Mouse (Mus musculus) left cerebral cortex, adult 9 months (tissue): ENCODE measurements around the gene Amhr2.
A peak's percentile ranks its signal among the peaks of the same experiment; 100 is the strongest.

Experiments used
- DNase-seq, 2 experiments: peaks; one replicate each; pipeline ENCODE4 v3.0.0; 2022; ENCODE audit warnings: low spot score in 2 of 2

Amhr2 gene

GRCm38 (mm10) chr15:102445146-102445545 lies at the start of gene Amhr2:
TSS of gene Amhr2 (plus strand) at chr15:102445367.
- no peak for DNase-seq

GRCm38 (mm10) chr15:102398629-102399028 lies 46.5 kb upstream of the Amhr2 start:
- no peak for DNase-seq

DNA sequence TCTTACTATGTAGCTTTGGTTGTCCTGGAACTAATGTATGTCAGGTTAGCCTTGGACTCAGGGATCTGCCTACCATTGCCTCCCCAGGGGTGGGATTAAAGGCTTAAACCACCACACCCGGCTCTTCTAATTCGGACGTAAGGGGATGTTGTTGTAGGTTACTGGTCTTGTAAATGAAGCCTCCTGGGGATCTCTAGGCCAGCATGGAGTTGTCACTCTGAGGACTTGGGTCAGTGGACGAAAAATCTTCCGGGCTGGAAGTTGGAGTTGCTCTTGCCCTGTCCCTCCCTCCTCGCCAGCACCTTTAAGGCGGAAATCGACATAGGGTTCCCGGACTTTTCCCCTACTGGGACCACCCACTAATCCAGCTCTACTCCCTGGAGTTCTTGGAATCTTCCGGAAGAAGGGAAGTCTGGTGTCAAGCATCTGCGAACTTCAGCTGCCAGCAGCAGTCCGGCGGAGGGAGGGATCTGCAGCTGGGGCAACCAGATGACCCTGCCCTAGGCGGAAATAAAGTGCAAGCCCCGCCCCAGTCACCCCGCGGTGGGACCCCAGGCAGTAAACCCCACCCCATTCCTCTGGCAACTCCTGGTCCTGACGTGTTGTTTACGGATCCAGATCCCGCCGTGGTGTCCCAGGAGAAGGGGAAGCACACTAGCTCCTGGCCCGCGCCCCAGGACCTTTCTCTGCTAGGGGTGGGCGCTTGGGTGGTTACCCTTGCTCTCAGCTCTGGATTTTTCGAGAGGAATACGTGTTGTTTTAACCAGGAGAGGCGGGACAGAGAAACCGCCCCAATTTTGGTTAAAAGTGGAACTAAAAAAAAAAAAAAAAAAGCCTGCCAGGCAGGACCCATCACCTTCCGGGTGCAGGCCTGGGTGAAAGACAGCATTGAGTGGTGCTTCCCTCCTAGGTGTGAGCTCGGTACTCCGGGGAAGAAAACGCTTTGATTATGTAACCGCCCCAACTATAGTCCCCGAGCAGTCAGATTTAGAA lies 45.6 kb upstream of the Amhr2 start:
- DNase-seq = peak; percentile 46 to 64

DNA sequence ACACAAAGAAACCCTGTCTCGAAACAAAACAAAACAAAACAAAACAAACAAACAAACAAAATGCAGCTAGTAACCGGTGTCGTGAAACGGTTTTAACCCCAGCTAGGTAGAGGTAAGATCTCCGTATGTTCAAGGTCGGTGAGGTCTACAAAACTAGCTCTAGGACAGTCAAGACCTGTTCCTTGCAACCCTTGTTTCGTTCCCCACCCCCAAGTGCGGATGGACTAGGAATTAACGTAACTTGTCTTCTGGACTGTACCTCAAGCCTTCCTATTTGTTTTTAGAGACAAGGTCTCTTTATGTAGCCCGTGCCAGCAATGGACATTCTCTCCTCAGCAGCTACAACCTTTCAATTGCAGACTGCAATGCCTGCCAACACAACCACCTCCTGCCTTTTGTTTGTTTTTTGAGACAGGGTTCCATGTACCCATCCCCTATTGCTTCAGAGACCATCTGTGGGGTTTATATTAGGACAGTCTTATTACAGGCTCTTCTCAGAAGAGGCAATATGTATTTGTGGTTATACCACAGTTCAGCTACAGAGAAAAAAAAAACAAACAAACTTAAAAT lies 44.6 kb upstream of the Amhr2 start:
- DNase-seq = no peak

DNA sequence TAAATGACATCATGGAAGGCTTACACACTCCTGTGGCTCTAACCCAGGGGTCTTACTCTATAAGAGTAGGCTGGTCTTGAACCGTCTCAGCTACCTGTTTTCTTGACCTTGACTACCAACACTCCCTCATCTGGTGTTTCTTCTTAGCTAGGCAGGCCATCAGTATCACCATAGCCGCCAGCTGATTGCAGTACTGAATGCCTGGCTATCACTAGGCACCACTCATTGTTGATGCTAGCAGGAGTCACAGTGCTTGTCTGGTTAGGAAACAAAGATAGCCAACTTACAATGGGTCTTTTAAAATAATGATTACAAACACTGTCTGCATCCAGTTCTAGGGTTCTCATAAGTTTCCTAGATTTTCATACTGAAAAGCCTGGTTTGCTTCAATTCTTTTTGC lies 43.9 kb upstream of the Amhr2 start:
- DNase-seq = no peak

GRCm38 (mm10) chr15:102402210-102402609 lies 43.0 kb upstream of the Amhr2 start:
- DNase-seq = no peak

DNA sequence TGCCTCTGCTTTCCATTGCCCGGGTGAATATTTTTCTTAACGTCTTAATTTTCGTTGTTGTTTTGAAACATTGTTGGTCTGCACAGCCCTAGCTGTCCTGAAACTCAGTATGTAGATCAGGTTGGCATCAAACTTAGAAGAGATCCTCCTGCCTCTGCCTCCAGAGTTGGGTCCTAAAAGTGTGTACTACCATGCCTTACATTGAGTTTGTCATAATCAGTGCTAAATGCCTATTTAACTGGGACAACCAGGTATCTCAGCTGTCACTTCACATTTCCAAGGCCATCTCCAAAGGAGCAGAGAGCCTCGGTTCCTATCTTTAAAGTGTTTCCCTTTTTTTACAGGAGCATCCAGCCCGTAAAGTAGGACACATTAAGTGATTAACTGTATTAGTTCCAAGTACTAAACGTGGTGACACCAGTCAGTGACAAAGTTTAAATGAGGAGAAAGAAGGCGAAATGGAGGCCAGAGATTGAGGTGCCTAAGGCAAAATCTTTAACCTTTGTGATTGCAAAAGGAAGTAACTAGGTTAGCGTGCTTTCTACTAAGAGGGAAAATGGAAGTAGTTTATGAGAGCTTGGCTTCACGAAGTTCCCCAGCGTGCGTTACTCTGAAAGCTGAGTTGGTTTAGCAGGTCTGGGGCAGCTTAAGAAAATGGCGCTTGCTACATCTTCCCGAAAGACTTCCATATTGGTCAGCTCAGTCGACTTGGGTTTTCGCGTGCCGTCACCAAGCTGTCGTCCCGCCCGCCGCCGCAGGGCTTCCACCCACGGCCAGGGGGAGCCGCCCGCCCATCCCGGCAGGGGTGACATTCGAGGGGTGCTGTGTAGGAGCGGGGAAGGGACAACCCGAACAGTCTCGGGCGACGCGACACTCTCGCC lies 40.3 kb upstream of the Amhr2 start:
- DNase-seq = no peak

DNA sequence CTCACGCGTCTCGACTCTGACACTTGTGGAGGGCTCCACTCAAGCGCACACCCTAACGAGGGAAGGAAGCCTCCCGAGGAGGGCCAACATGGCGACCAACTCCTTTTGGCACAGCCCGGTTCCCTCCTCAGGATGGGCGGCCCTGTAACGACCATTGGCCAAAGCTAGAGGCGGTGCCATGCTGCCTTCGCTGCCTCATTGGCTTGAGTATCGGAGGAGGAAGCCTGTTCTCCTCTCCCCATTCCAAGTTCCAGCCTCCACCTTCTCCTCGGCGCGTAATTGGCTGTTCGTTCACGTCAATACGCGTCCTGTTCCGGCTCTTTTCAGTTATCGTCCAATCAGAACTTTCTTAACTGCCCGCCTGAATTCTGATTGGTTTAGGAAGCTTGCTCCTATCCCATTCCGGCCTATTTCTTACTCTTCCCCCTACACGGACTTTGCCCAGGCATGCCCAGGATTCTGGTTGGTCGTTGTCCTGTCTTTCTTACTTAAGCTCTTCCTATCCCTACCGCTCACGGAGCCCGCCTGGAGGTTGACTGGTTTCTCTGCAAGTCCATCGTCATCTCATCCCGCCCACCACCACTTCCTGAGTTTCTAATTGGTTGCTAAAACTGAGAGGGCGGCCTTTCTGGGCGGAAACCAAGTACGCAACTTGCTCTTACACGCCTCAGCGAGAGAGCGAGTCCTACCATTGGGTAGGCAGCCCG lies 39.5 kb upstream of the Amhr2 start, which contains the start of gene Sp1:
Gene Sp1 (plus strand): TSS at position 655 of the 707 bp plus-strand sequence.
- DNase-seq = peak; percentile 100

- DNase-seq = peak in 1 of 2 experiments; percentile 47
Observed at GRCm38 (mm10) chr15:102406196-102406911, 38.8 kb upstream of the Amhr2 start.

- no peak for DNase-seq
Observed at GRCm38 (mm10) chr15:102406912-102407580, 38.1 kb upstream of the Amhr2 start.

GRCm38 (mm10) chr15:102407681-102408557 lies 37.2 kb upstream of the Amhr2 start:
- DNase-seq = no peak

DNA sequence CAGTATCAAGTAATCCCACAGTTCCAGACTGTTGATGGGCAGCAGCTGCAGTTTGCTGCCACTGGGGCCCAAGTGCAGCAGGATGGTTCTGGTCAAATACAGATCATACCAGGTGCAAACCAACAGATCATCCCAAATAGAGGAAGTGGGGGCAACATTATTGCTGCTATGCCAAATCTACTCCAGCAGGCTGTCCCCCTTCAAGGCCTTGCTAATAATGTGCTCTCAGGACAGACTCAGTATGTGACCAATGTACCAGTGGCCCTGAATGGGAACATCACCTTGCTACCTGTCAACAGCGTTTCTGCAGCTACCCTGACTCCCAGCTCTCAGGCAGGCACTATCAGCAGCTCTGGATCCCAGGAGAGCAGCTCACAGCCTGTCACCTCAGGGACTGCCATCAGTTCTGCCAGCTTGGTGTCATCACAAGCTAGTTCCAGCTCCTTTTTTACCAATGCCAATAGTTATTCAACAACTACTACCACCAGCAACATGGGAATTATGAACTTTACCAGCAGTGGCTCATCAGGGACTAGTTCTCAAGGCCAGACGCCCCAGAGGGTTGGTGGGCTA lies 36.5 kb upstream of the Amhr2 start:
- DNase-seq = no peak

GRCm38 (mm10) chr15:102409286-102409685 lies 35.9 kb upstream of the Amhr2 start:
- DNase-seq = no peak

DNA sequence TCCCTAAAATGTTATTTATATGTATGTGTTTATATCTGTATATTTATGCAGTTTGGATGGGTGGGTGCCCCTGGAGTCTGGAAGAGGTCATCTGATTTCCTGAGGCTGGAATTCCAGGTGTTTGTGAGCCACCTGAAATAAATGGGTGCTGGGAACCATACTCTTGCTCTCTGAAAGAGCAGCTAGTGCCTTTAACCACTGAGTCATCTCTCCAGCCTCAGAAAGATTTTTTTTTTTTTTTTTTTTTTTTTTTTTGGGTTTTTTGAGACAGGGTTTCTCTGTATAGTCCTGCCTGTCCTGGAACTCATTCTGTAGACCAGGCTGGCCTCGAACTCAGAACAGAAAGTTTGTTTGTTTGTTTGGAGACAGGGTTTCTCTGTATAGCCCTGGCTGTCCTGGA lies 34.1 kb upstream of the Amhr2 start:
- no peak for DNase-seq

DNA sequence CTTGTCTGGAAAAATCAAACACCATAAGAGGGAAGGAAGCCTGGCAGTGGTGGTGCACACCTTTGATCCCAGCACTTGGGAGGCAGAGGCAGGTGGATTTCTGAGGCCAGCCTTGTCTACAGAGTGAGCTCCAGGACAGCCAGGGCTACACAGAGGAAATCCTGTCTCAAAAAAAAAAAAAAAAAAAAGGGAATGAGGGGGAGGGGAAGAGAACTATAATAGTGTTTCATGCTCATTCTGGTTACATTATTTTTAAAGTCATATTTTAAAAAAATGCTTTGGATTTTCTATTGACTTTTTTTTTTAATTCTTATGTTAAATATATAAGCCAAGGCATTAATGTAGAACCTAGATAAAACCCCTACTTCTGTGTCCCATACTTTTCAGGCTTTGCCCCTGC lies 31.5 kb upstream of the Amhr2 start:
- no peak for DNase-seq

DNA sequence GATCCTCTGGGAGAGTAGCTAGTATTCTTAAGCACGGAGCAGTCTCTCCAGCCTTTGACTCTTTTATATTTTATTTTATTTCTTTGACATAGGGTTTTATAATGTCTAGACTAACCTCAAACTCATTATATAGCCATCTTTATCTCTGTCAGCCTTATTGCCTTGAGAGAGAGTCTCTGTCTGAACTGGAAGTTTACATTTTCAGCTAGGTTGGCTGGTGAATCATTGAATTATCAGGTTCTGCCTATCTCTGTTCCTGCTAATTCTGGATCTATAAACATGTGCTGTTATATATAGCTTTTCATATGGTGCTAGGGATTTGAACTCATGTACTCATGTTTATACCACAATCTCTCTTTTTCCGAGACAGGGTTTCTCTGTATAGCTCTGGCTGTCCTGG lies 27.6 kb upstream of the Amhr2 start:
- no peak for DNase-seq

- no peak for DNase-seq
Observed at GRCm38 (mm10) chr15:102420986-102421385, 24.2 kb upstream of the Amhr2 start.

DNA sequence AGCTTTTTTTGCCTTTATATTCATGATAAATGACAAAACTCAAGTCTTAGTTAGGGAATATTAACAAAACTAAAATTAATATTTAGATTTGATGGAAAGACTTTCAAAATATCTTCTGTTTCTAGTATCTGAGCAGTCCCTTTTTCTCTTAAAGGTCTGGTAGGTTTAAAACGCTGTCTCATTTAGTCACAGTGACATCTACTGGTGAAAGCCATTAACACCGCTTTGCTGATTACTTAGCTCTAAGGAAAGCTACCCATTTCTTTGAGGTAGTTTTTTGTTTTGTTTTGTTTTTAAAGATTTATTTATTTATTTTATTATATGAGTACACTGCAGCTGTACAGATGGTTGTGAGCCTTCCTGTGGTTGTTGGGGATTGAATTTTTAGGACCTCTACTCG lies 23.7 kb upstream of the Amhr2 start:
- DNase-seq = peak in 1 of 2 experiments; percentile 40
